8 mouse cellular contexts compared by ENCODE assay signal in genomic region chr8:70791975-70792691, GRCm38 (mm10). TPM values are rescaled to one million over a fixed set of nuclear protein-coding genes. Genes with fewer than 3 reads are reported as not detected.
DNase-seq lines count a peak whose midpoint lies in the region; ATAC-seq lines count a peak whose summit lies in the region.

No protein-coding gene starts in this region.

- peak overlapping the region; percentile 69 for H3K4me2 ChIP-seq in hindbrain, embryonic 16.5 days (ENCODE audit: low read length)

- peaks cover 26% of the 10 kb centered on the region for H3K4me1 ChIP-seq in hindbrain, embryonic 16.5 days (ENCODE audit: control insufficient read depth, insufficient read depth, low read depth, low read length)

- no peaks in the 10 kb centered on the region for H3K9me3 ChIP-seq in hindbrain, embryonic 16.5 days (ENCODE audit: control insufficient read depth, low read length)

- ATAC-seq in hindbrain, embryonic 16.5 days = peak; percentile 84

- peak overlapping the region; percentile 81 for H3K27ac ChIP-seq in hindbrain, embryonic 16.5 days (ENCODE audit: low read depth, low read length)
- H3K27ac ChIP-seq in macrophage = peak overlapping the region; percentile 79

- H3K27me3 ChIP-seq in hindbrain, embryonic 16.5 days (replicated peaks; ENCODE audit: control insufficient read depth, insufficient read depth, low read length) = no peaks in the 10 kb centered on the region

- 6% methylated on average over 55 of the region's 58 CpGs for WGBS in hindbrain, embryonic 16.5 days
- 2% methylated on average over 57 of the region's 58 CpGs for WGBS in macrophage (ENCODE audit: missing documents)

- H3K9ac ChIP-seq in hindbrain, embryonic 16.5 days (ENCODE audit: low read depth, low read length) = peak overlapping the region; percentile 91

- H3K36me3 ChIP-seq in hindbrain, embryonic 16.5 days (ENCODE audit: control insufficient read depth, insufficient read depth, low read length) = peaks cover 9% of the 10 kb centered on the region; the same call in 1 of the 2 replicates
- peaks cover 28% of the 10 kb centered on the region for H3K36me3 ChIP-seq in macrophage (ENCODE audit: inconsistent target)

- DNase-seq in R1 (ENCODE audit: low read depth, low spot score) = peak; percentile 97
- peak; percentile 88 to 94 for DNase-seq in cerebellum, postnatal 25 days
- peak; percentile 95 to 96 for DNase-seq in frontal cortex, postnatal 36 days (ENCODE audit: low spot score in 2 of 2)
- peak; percentile 95 for DNase-seq in left cerebral cortex, adult 18-20 months (ENCODE audit: low spot score in 2 of 2)
- peak; percentile 96 for DNase-seq in right cerebral cortex, adult 18-20 months
- peak; percentile 92 for DNase-seq in urinary bladder, postnatal 10 days (ENCODE audit: low spot score)

- peak overlapping the region; percentile 67 for H3K4me3 ChIP-seq in hindbrain, embryonic 16.5 days (ENCODE audit: low read length)
- peak overlapping the region; percentile 82 for H3K4me3 ChIP-seq in macrophage (ENCODE audit: inconsistent target)

- H3K79me2 ChIP-seq in macrophage (ENCODE audit: inconsistent target) = peaks cover 54% of the 10 kb centered on the region

RNA-seq across cellular contexts. Expression of gene Mast3, which starts 12.7 kb away (rescaled TPM):
- polyA plus RNA-seq in hindbrain, embryonic 16.5 days (2015; fragmentation: Nextera tagmentation; extraction: Ambion mirVana) = 21.9 and 23.9 TPM in 2 replicates
- 100 to 1,000 TPM; 317 to 334 TPM for total RNA-seq in left cerebral cortex, adult 18-20 months (2021)
- total RNA-seq in macrophage (2018; cell fraction: chromatin; rRNA removed) = 100 to 1,000 TPM in 18 of 26 experiments, 10 to 100 TPM in 8; 21.9 to 301 (median 190) TPM
- total RNA-seq in macrophage (2018; cell fraction: cytosol; rRNA removed) = 10 to 100 TPM; 19.1 to 88.9 (median 67.2) TPM
- total RNA-seq in macrophage (2018; cell fraction: nucleus; rRNA removed) = 100 to 1,000 TPM in 16 of 26 experiments, 10 to 100 TPM in 10; 21.5 to 225 (median 122) TPM
- polyA plus RNA-seq in macrophage (2018) = 40.6 to 60.5 TPM (median 46.5 TPM) in 3 replicates

RNA-seq across cellular contexts. Expression of gene Pik3r2, which starts 15.6 kb away (rescaled TPM):
- 115 and 118 TPM in 2 replicates for polyA plus RNA-seq in hindbrain, embryonic 16.5 days (2015; fragmentation: Nextera tagmentation; extraction: Ambion mirVana)
- 100 to 1,000 TPM; 150 to 153 TPM for total RNA-seq in left cerebral cortex, adult 18-20 months (2021)
- 10 to 100 TPM in 15 of 26 experiments, 1 to 10 TPM in 11; 2.0 to 45.1 (median 11.1) TPM for total RNA-seq in macrophage (2018; cell fraction: chromatin; rRNA removed)
- total RNA-seq in macrophage (2018; cell fraction: cytosol; rRNA removed) = 10 to 100 TPM; 14.9 to 33.2 (median 21.8) TPM
- 10 to 100 TPM in 16 of 26 experiments, 1 to 10 TPM in 10; 2.9 to 36.2 (median 12.5) TPM for total RNA-seq in macrophage (2018; cell fraction: nucleus; rRNA removed)
- 23.2 to 26.1 TPM (median 23.3 TPM) in 3 replicates for polyA plus RNA-seq in macrophage (2018)

RNA-seq across cellular contexts. Expression of gene Il12rb1, which starts 16.1 kb away (rescaled TPM):
- 0.11 and 0.14 TPM in 2 replicates for polyA plus RNA-seq in hindbrain, embryonic 16.5 days (2015; fragmentation: Nextera tagmentation; extraction: Ambion mirVana)
- under 1 TPM; 0.63 to 0.77 TPM for total RNA-seq in left cerebral cortex, adult 18-20 months (2021)
- total RNA-seq in macrophage (2018; cell fraction: chromatin; rRNA removed) = 100 to 1,000 TPM in 1 of 26 experiments, 10 to 100 TPM in 10, 1 to 10 TPM in 12, under 1 TPM in 3; 0.47 to 109 (median 5.8) TPM
- 10 to 100 TPM in 13 of 26 experiments, 1 to 10 TPM in 13; 1.1 to 78.6 (median 14.7) TPM for total RNA-seq in macrophage (2018; cell fraction: cytosol; rRNA removed)
- 100 to 1,000 TPM in 9 of 26 experiments, 10 to 100 TPM in 6, 1 to 10 TPM in 11; 3.4 to 198 (median 28.8) TPM for total RNA-seq in macrophage (2018; cell fraction: nucleus; rRNA removed)
- 1.4 to 7.6 TPM (median 1.6 TPM) in 3 replicates for polyA plus RNA-seq in macrophage (2018)

RNA-seq across cellular contexts. Expression of gene Mpv17l2, which starts 31.4 kb away (rescaled TPM):
- 48.6 and 49.9 TPM in 2 replicates for polyA plus RNA-seq in hindbrain, embryonic 16.5 days (2015; fragmentation: Nextera tagmentation; extraction: Ambion mirVana)
- 10 to 100 TPM; 31.3 to 31.4 TPM for total RNA-seq in left cerebral cortex, adult 18-20 months (2021)
- total RNA-seq in macrophage (2018; cell fraction: chromatin; rRNA removed) = 10 to 100 TPM in 9 of 26 experiments, 1 to 10 TPM in 13, not detected in 4; 1.0 to 18.7 (median 8.1) TPM
- 10 to 100 TPM; 21.2 to 51.6 (median 33.0) TPM for total RNA-seq in macrophage (2018; cell fraction: cytosol; rRNA removed)
- 10 to 100 TPM in 17 of 26 experiments, 1 to 10 TPM in 9; 2.6 to 29.3 (median 14.0) TPM for total RNA-seq in macrophage (2018; cell fraction: nucleus; rRNA removed)
- 26.0 to 40.2 TPM (median 29.3 TPM) in 3 replicates for polyA plus RNA-seq in macrophage (2018)

RNA-seq across cellular contexts. Expression of gene Rab3a, which starts 37.7 kb away (rescaled TPM):
- 622 and 635 TPM in 2 replicates for polyA plus RNA-seq in hindbrain, embryonic 16.5 days (2015; fragmentation: Nextera tagmentation; extraction: Ambion mirVana)
- 100 to 1,000 TPM; 870 to 892 TPM for total RNA-seq in left cerebral cortex, adult 18-20 months (2021)
- 10 to 100 TPM in 4 of 26 experiments, 1 to 10 TPM in 14, not detected in 8; 1.3 to 17.0 (median 3.9) TPM for total RNA-seq in macrophage (2018; cell fraction: chromatin; rRNA removed)
- total RNA-seq in macrophage (2018; cell fraction: cytosol; rRNA removed) = 1 to 10 TPM in 22 of 26 experiments, under 1 TPM in 4; 0.14 to 6.8 (median 4.3) TPM
- total RNA-seq in macrophage (2018; cell fraction: nucleus; rRNA removed) = 10 to 100 TPM in 4 of 26 experiments, 1 to 10 TPM in 14, under 1 TPM in 5, not detected in 3; 0.40 to 12.9 (median 1.7) TPM
- 3.2 to 5.2 TPM (median 3.7 TPM) in 3 replicates for polyA plus RNA-seq in macrophage (2018)

Comparison
In these comparisons a context has a peak if more than half of its experiments do, and no peak if none do; other contexts are left out.
1. Peak in every context shown above with its lines: DNase-seq, ATAC-seq, H3K4me3 ChIP-seq and H3K27ac ChIP-seq.